Mouse (Mus musculus) frontal cortex, postnatal 36 days (tissue): Measurements from ENCODE around the gene Rab3gap1.
"Not testable (repeated sequence)": the region's sequence is repeated elsewhere in the genome, so short reads cannot be mapped to it uniquely, and the experiment has no call there.

Experiments used
- DNase-seq, 2 experiments: peaks; one replicate each; pipeline ENCODE4 v3.0.0; 2022; ENCODE audit warnings: low spot score in 2 of 2

Gene Rab3gap1

DNA sequence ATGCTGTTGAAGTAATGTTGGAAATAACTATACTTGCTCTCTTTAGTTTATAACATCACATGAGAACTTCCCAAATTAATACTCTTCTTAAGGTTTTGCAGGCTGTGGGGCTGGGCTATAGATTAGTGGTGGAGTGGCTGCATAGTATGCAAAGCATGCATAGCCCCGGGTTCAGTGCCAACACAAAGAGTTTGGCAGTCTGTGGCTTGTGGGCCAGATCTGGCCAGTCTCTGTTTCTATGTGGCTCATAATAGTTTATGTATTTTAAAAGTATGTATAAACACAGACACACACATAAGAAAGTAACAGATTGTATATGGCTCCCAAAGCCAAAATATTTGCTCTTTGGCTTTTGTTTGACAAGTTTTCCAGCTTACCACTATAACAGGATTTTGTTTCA is 47.2 kb downstream of the Rab3gap1 start:
- no peak for DNase-seq

- DNase-seq: no peak
Observed at GRCm38 (mm10) chr1:127933405-127933804, 64.8 kb downstream of the Rab3gap1 start.

DNA sequence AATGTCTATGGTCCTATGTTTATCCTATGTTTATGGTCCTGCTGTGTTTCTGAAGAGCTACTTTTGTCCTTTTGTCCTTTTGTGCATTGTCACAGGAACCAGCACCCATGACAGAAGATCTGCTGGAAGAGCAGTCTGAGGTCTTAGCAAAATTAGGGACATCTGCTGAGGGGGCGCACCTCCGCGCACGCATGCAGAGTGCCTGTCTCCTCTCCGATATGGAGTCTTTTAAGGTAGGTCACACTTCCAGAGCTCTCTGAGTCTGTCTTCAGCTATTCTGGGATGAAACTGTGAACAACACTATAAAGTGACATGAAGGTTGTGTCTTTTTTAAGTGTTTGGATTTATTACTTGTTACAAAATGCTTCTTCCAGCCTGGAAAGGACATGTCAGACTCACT is 65.7 kb downstream of the Rab3gap1 start:
- peak; percentile 62 to 88 for DNase-seq

DNA sequence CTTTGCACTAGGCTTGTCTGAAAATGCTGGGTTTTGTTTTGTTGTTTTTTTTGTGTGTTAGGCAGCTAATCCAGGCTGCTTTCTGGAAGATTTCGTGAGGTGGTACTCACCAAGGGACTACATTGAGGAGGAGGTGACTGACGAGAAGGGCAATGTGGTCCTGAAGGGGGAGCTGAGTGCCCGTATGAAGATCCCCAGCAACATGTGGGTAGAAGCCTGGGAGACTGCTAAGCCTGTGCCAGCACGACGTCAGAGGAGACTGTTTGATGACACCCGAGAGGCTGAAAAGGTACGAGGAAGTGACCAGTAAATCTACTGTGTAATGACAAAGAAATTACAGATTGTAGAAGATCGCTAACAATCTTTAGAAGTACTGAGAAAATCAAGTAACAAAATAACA is 68.7 kb downstream of the Rab3gap1 start:
- peak in 1 of 2 experiments; percentile 56 for DNase-seq

GRCm38 (mm10) chr1:127942231-127942630 is 73.7 kb downstream of the Rab3gap1 start:
- no peak for DNase-seq

GRCm38 (mm10) chr1:127943516-127943915 is 74.9 kb downstream of the Rab3gap1 start:
- no peak for DNase-seq

GRCm38 (mm10) chr1:127945696-127946575 is 77.4 kb downstream of the Rab3gap1 start:
- peak in 1 of 2 experiments; percentile 40 for DNase-seq

GRCm38 (mm10) chr1:127946615-127947249 is 78.2 kb downstream of the Rab3gap1 start:
- DNase-seq: peak in 1 of 2 experiments; percentile 55

DNA sequence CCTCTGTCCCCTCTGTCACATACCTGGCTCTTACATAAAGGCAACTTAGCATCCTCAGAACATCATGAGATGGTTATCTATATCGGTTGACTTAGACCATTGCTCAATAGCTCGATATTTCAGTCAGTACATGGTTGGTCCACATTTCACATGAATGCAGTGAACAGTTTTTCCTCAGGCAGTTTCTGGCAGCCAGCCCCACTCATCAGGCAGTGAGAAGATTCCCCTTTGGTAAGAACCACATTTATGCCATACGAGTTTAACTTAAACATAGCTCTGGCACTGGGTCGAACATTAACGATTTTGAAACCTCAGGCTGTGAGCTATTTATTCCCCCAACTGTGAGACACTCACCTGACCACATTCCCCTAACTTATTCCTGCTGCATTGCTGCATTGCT is 80.2 kb downstream of the Rab3gap1 start:
- peak in 1 of 2 experiments; percentile 55 for DNase-seq

DNA sequence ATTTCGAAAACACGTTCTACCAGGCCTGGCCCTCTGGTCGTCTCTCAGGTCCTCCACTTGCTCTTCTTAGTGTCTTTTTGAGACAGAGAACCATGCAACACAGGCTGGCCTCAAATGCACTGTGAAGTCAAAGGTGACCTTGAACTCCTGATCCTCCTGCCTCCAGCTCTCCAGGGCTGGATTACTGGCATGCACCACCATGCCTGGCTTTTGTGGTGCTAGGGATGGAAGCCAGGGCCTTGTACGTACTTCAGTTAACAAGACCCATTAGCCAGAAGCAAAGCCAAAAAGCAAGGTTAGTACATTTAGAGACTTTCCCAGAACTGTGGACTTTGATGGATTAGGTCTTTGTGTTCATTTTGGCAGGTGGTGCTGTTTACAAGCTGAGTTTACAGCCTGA is 83.7 kb downstream of the Rab3gap1 start:
- DNase-seq: no peak

DNA sequence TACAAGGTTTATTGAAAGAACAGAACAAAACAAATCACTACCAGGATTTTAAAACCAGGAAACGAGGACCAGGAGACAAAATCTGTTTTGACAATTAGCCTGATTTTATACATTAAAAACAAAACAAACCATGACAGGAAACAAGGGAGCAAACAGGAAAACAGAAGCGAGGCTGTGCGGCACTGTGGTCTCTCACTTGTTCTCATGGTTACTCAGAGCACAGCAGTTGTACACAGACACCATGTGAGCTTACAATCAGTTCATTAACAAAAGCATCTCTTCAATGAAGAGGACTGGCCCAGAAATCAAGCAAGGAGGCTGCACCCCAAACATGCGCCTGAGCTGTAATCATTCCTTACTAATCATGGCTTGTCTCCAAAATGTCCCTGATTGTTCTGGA is 85.6 kb downstream of the Rab3gap1 start:
- DNase-seq: not testable (repeated sequence)

DNA sequence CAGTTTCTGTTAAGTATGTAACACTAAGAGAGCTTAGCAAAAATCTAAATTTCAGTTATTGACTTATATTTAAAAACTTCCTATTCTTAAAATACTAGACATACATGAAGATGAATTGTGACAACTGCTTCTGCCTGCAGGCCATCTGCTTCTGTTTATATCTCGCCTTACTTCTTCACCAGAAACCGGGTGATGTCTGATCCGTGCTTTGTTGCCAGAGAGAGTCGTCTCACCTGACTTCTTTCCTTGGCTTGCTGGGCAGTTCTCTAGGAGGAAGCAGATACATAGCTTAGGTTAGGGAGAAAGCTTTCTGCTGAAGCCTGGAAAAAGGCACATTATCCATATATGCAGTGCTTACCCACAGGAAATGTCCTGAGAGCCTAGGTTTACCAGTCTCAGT is 86.2 kb downstream of the Rab3gap1 start:
- DNase-seq: peak in 1 of 2 experiments; percentile 78

GRCm38 (mm10) chr1:127956524-127956923 is 88.0 kb downstream of the Rab3gap1 start:
- DNase-seq: peak in 1 of 2 experiments; percentile 33

- peak in 1 of 2 experiments; percentile 19 for DNase-seq
Observed at GRCm38 (mm10) chr1:127958801-127959200, 90.2 kb downstream of the Rab3gap1 start.

- peak in 1 of 2 experiments; percentile 36 for DNase-seq
Observed at GRCm38 (mm10) chr1:127959312-127959718, 90.7 kb downstream of the Rab3gap1 start.

DNA sequence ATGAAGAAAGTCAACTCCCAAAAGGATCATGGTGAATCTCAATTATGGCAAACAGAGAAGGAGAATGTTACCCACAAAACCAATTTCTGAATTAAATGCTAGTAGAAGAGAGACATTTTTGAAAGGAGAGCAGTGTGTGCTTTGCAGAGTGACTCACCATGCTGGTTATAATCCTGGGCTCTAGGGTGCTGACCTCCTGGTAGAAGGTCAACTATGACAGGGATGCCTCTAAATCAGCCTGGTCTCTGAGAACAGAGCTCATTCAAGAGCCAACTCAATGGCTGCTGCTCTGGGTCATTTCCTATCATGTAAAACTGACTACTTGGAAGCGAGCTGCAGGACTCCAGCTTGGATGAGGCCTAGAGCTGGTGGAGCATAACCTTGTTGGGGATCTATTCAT is 92.6 kb downstream of the Rab3gap1 start:
- no peak for DNase-seq

GRCm38 (mm10) chr1:127963326-127963725 is 94.8 kb downstream of the Rab3gap1 start:
- no peak for DNase-seq

- DNase-seq: no peak
Observed at GRCm38 (mm10) chr1:127970870-127971269, 102.3 kb downstream of the Rab3gap1 start.

DNA sequence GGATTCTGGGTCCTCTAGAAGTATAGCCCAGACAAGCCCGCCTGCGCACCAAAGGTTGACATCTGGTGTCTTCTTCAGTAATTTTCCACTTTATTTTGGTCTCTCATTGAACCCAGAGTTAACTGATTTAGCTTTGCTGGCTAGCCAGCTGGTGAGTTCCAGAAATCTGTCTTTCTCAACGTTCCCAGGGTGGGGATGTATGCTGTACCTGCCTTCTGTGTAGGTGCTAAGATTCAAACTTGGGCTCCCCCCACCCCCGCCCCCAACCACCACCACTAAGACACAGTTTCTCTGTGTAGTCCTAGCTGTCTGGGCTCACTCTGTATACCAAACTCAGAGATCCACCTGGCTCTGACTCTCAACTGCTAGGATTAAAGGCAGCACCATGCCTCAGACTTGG is 105.5 kb downstream of the Rab3gap1 start:
- peak in 1 of 2 experiments; percentile 35 for DNase-seq

DNA sequence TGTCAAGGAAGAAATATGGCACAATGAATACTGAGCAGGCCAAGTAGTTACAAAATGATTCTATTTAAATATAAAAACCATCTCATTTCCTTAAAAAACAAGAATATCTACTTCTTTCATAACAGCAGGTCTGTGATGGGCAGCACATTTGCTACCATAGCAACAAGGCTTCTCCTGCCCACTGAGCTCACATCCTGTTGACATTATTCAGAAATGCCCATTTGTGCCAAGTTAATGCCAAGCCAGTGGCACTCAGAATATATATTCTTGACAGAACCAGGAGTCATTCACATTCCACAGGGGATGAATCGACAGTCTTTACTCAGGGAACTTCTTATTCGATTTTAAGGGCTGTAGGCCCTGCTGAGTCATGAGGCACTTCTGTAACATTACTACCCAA is 107.1 kb downstream of the Rab3gap1 start:
- DNase-seq: peak in 1 of 2 experiments; percentile 73

DNA sequence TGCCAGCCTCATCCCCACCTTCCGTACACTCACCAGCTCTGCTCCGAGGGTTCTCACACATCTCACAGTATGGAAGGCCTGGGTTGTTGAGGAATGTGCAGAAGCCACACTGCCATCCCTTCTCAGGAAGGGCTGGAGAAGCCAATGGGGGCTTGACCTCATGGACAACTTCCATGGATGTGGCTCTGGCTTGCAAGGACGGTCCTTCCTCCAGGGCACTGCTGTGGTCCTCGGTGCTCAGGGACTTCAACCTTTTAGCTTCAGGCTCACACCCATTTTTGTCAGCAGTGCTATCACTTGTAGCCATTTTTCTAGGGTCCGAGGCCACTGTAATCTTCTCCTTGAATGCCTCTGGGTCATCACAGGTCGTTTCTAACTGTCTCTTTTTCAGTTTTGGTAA is 107.5 kb downstream of the Rab3gap1 start:
- no peak for DNase-seq

DNA sequence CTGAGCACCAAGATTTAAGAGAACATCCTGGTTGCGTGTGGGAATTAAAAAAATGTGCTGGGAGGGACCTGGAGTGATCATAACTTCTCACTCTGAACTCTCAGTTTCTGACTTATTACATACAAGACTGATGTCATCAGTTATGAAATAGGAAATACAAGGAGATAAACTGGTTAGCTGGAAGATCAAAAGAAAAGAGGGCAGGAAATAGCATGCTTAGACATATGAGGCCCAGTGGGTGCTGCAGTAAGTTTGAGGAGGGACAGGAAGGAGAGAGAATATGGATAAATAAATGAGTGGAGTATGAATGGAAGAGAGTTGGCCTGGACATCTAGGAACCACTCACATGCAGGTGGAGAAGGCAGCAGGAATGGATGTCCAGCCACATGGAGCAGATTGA is 109.6 kb downstream of the Rab3gap1 start:
- DNase-seq: no peak
